Mouse (Mus musculus) embryonic fibroblast, embryonic 13.5 days (primary cell): ENCODE results near the gene Tnrc18.

Experiments
- CTCF ChIP-seq: IDR thresholded peaks from 2 replicates; pipeline ENCODE4 v1.5.1; 2011; ENCODE audit warnings: mild to moderate bottlenecking, control low read depth, low read length, moderate library complexity, borderline replicate concordance; ENCODE audit not compliant: insufficient read depth
- POLR2A ChIP-seq: IDR thresholded peaks from 2 replicates; pipeline ENCODE4 v1.6.1; 2011; ENCODE audit warnings: low read depth, mild to moderate bottlenecking, control low read depth, low read length, moderate library complexity

DNA sequence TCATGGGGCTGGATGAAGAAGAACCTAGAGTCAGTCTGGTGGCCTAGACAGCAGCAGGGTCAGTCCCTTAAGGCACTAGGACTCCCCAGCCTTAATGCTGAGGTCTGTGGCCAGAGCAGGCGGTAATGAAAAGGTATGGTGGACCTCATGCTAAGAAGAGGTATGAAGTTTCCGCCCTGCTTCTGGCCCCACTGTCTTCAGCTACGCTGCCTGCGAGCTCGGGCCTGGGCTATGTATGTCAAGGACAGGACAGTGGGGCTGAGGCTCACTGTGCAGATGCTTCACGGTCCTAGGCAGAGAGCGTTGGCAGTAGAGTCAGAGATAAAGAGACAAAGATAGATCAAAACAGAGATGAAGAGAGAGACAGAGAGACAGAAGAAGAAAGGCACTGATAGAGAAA, 31.4 kb upstream of the Tnrc18 start:
- no peak for TF ChIP-seq POLR2A
- TF ChIP-seq CTCF = no peak
